Mouse (Mus musculus) CH12.LX (cell line): ENCODE data around the gene Fbxl18. TPM values are rescaled to one million over a fixed set of nuclear protein-coding genes. Genes with fewer than 3 reads are reported as not detected.

Experiments
- DNase-seq: peaks from one replicate; pipeline ENCODE4 v3.0.0-alpha.2; 2013; ENCODE audit errors: extremely low read depth
- H3K27ac ChIP-seq: 2 replicates; pipeline ENCODE4 v1.5.1; 2012; ENCODE audit warnings: low read depth, mild to moderate bottlenecking, control low read depth, moderate library complexity; ENCODE audit not compliant: insufficient read depth
- H3K27me3 ChIP-seq: replicated peaks from 2 replicates; pipeline ENCODE3; 2012; ENCODE audit warnings: inconsistent platforms
- H3K36me3 ChIP-seq, 2 experiments: replicated peaks in 1 of 2; 2 replicates each; pipeline versions ENCODE3 to v1.6.1; 2012; ENCODE audit warnings: inconsistent platforms in 1 of 2, low read length in 1 of 2, mild to moderate bottlenecking in 1 of 2, mixed read lengths in 1 of 2, moderate library complexity in 1 of 2; ENCODE audit not compliant: control insufficient read depth in 1 of 2, insufficient read depth in 1 of 2
- H3K4me1 ChIP-seq, 2 experiments: 2 replicates each; pipeline ENCODE4 v1.6.1; 2012; ENCODE audit warnings: inconsistent platforms in 1 of 2, moderate library complexity in 1 of 2; ENCODE audit not compliant: insufficient read depth in 2 of 2, control insufficient read depth in 1 of 2
- H3K4me2 ChIP-seq: 2 replicates; pipeline ENCODE4 v1.6.1; 2012; ENCODE audit warnings: low read depth, mild to moderate bottlenecking, control low read depth; ENCODE audit not compliant: poor library complexity, insufficient read depth, severe bottlenecking
- H3K4me3 ChIP-seq, 3 experiments: fragments of 150-350 bp in 1 of 3; sonication (generic) in 1 of 3; replicated peaks in 1 of 3; 2 replicates each; pipeline versions ENCODE3 to v1.5.1; 2011 to 2012; ENCODE audit warnings: low read depth in 2 of 3, low read length in 2 of 3, mild to moderate bottlenecking in 2 of 3, moderate library complexity in 2 of 3, control low read depth in 1 of 3, improper control_type of control experiment in 1 of 3, inconsistent platforms in 1 of 3, mixed read lengths in 1 of 3; ENCODE audit not compliant: poor library complexity in 1 of 3
- H3K79me2 ChIP-seq: replicated peaks from 2 replicates; pipeline ENCODE4 v1.6.1; 2012; ENCODE audit warnings: mild to moderate bottlenecking, moderate library complexity; ENCODE audit not compliant: control insufficient read depth, poor library complexity, insufficient read depth, severe bottlenecking; ENCODE audit errors: extremely low read depth
- H3K9ac ChIP-seq: 2 replicates; pipeline ENCODE4 v1.6.1; 2012; ENCODE audit warnings: low read depth, mild to moderate bottlenecking, control low read depth, moderate library complexity; ENCODE audit not compliant: insufficient read depth
- H3K9me3 ChIP-seq: replicated peaks from 2 replicates; pipeline ENCODE3; 2012; ENCODE audit warnings: low read length, inconsistent platforms, mixed read lengths
- CHD1 ChIP-seq: IDR thresholded peaks from 2 replicates; pipeline ENCODE4 v1.6.1; 2012; ENCODE audit warnings: low read depth, low read length, improper control_type of control experiment, inconsistent platforms
- E2F4 ChIP-seq: IDR thresholded peaks from 2 replicates; pipeline ENCODE4 v1.6.1; 2011; ENCODE audit warnings: low read depth, low read length, improper control_type of control experiment; ENCODE audit not compliant: insufficient replicate concordance
- ELF1 ChIP-seq: IDR thresholded peaks from 2 replicates; pipeline ENCODE4 v1.6.1; 2014; ENCODE audit warnings: low read depth, mild to moderate bottlenecking, inconsistent platforms, low read length, improper control_type of control experiment
- EP300 ChIP-seq: IDR thresholded peaks from 2 replicates; pipeline ENCODE4 v1.6.1; 2011; ENCODE audit warnings: low read length, improper control_type of control experiment
- ETS1 ChIP-seq: conservative IDR thresholded peaks from 2 replicates; pipeline ENCODE4 v1.6.1; 2012; ENCODE audit warnings: low read depth, mild to moderate bottlenecking, inconsistent platforms, low read length, improper control_type of control experiment, moderate library complexity
- HCFC1 ChIP-seq: IDR thresholded peaks from 2 replicates; pipeline ENCODE4 v1.6.1; 2012; ENCODE audit warnings: low read depth, mild to moderate bottlenecking, inconsistent platforms, low read length, improper control_type of control experiment
- JUN ChIP-seq: IDR thresholded peaks from 2 replicates; pipeline ENCODE4 v1.6.1; 2011; ENCODE audit warnings: low read depth, mild to moderate bottlenecking, low read length, improper control_type of control experiment, moderate library complexity; ENCODE audit not compliant: insufficient read depth
- MAFK ChIP-seq: IDR thresholded peaks from 2 replicates; pipeline ENCODE4 v1.6.1; 2011; ENCODE audit warnings: low read length, improper control_type of control experiment; ENCODE audit not compliant: insufficient replicate concordance
- MAX ChIP-seq: IDR thresholded peaks from 2 replicates; pipeline ENCODE4 v1.6.1; 2011; ENCODE audit warnings: low read length, improper control_type of control experiment
- MAZ ChIP-seq: IDR thresholded peaks from 2 replicates; pipeline ENCODE4 v1.6.1; 2012; ENCODE audit warnings: low read depth, mild to moderate bottlenecking, inconsistent platforms, low read length, improper control_type of control experiment, moderate library complexity
- MYC ChIP-seq: IDR thresholded peaks from 2 replicates; pipeline ENCODE4 v1.6.1; 2011; ENCODE audit warnings: low read depth, mild to moderate bottlenecking, improper control_type of control experiment, low read length
- NELFE ChIP-seq: IDR thresholded peaks from 2 replicates; pipeline ENCODE4 v1.6.1; 2011; ENCODE audit warnings: low read depth, low read length, improper control_type of control experiment
- PAX5 ChIP-seq: IDR thresholded peaks from 2 replicates; pipeline ENCODE4 v1.6.1; 2012; ENCODE audit warnings: low read length, inconsistent platforms, mixed read lengths
- POLR2A ChIP-seq: IDR thresholded peaks from 2 replicates; pipeline ENCODE4 v1.6.1; 2011; ENCODE audit warnings: low read depth, mild to moderate bottlenecking, improper control_type of control experiment, low read length
- SIN3A ChIP-seq: IDR thresholded peaks from 2 replicates; pipeline ENCODE4 v1.6.1; 2012; ENCODE audit warnings: low read length, improper control_type of control experiment, inconsistent platforms
- TBP ChIP-seq: conservative IDR thresholded peaks from 2 replicates; pipeline ENCODE4 v1.6.1; 2011; ENCODE audit warnings: low read depth, low read length, improper control_type of control experiment
- ZMIZ1 ChIP-seq: IDR thresholded peaks from 2 replicates; pipeline ENCODE4 v1.6.1; 2012; ENCODE audit warnings: low read depth, mild to moderate bottlenecking, inconsistent platforms, low read length, improper control_type of control experiment
- ZNF384 ChIP-seq: IDR thresholded peaks from 2 replicates; pipeline ENCODE4 v1.6.1; 2012; ENCODE audit warnings: low read depth, low read length, improper control_type of control experiment, inconsistent platforms
- dilution Hi-C: fragments of 300-500 bp; cut with MboI; formaldehyde crosslinking; loops from 2 replicates; pipeline ENCODE4 v1.14.3; 2020; ENCODE audit warnings: low sequenced_read_pairs; ENCODE audit not compliant: extremely low pct_unique_long_range_greater_than_20kb, extremely low pct_ligation_motif_present
- in situ Hi-C: fragments of 300-500 bp; cut with MboI; formaldehyde crosslinking; loops from 3 replicates; pipeline ENCODE4 v1.14.3; 2019; ENCODE audit warnings: low sequenced_read_pairs, low pct_ligation_motif_present, low pct_unique_long_range_greater_than_20kb, mixed read lengths
- polyA plus RNA-seq: library from polyadenylated mRNA; unstranded; fragments of >175 nt; gene quantifications from 2 replicates; pipeline ENCODE4 v1.2.1, GENCODE M21; 2012; ENCODE audit warnings: low read depth; ENCODE audit not compliant: insufficient read length
- total RNA-seq, 2 experiments: library from RNA; depleted of rRNA; stranded (reverse); fragments of 300-350 nt in 1 of 2; fragments of >200 nt in 1 of 2; gene quantifications; 2 replicates each; pipeline ENCODE4 v1.2.3; 2012 to 2014

Gene Fbxl18
- total and polyA plus RNA-seq, 3 experiments: 3.7 to 6.4 (median 5.5) TPM

- no peaks in the 10 kb centered on the region for H3K9me3 ChIP-seq
- in situ Hi-C loops: no loop called here
- TF ChIP-seq MAZ: no peak
- TF ChIP-seq SIN3A: no peak
- TF ChIP-seq MYC: no peak
- TF ChIP-seq MAFK: no peak
- no peak for TF ChIP-seq ETS1
- no peak for TF ChIP-seq E2F4
- TF ChIP-seq, all 38 proteins: peak for 0
- Histone ChIP-seq H3K36me3 (peaks cover 37 to 82% of the 10 kb centered on the region in 2 experiments), H3K27ac (no peak overlapping the region), H3K27me3 (no peaks in the 10 kb centered on the region), H3K4me3 (no peak overlapping the region), H3K79me2 (no peaks in the 10 kb centered on the region; the same call in 1 of the 2 replicates), H3K4me2 (no peak overlapping the region), H3K9ac (no peak overlapping the region), H3K4me1 (peaks cover 0 to 23% of the 10 kb centered on the region in 2 experiments; a peak in 3 of 4 replicates)
- no peak for DNase-seq
- dilution Hi-C loops: no loop called here
These were observed 13.3 kb downstream of the Fbxl18 start for GRCm38 (mm10) chr5:142881936-142882335.

DNA sequence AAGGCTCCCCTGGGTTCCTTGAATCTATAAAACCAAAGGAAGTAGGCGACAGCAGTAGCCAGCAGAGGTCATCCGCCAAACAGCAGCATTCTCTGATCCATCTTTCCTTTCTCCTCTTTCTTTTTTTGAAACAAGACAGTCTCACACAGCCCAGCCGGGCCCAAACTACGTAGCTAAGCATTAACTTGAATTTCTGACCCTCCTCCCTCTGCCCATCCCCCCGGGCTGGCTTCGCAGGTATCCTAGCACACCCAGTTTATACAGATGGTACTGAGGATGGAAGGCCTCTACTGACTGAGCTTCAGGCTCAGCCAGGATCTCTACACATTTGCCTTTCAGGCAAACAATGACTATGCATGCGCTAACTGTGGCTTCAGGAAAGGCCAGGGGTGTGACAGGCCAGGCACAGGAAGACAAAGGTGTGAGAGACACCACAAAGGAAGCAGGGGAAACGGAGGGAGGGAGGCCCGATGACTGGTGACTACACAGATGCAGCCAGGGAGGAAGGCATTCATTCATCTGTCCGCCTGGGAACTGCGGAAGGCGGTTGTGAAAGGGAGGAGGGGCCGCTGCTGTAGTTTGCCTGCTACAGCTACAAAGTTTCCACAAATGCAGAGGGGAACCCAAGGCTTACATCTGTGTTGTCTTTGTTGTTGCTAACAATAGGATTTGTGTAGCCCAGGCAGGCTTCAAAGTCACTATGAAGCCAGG is 14.3 kb downstream of the Fbxl18 start:
- DNase-seq: no peak
- H3K27ac ChIP-seq: no peak overlapping the region
- TF ChIP-seq TBP (no peak), NELFE (no peak), MAX (no peak), EP300 (no peak), HCFC1 (no peak), JUN (no peak), ZMIZ1 (no peak), POLR2A (no peak), E2F4 (no peak), PAX5 (no peak), ZNF384 (no peak), CHD1 (no peak), ELF1 (no peak)
- TF ChIP-seq, all 38 proteins: peak for 0
- Histone ChIP-seq H3K36me3 (peaks cover 35 to 82% of the 10 kb centered on the region in 2 experiments), H3K4me2 (no peak overlapping the region), H3K4me1 (peaks cover 0 to 23% of the 10 kb centered on the region in 2 experiments; a peak in 3 of 4 replicates), H3K9ac (no peak overlapping the region), H3K79me2 (no peaks in the 10 kb centered on the region; the same call in 1 of the 2 replicates), H3K27me3 (no peaks in the 10 kb centered on the region), H3K4me3 (no peak overlapping the region), H3K9me3 (no peaks in the 10 kb centered on the region)
- in situ Hi-C loops (no loop called here), dilution Hi-C loops (no loop called here)
